Mouse (Mus musculus) stomach, embryonic 14.5 days (tissue): ENCODE data around the gene Cd276. TPM values are rescaled to one million over a fixed set of nuclear protein-coding genes. Genes with fewer than 3 reads are reported as not detected.

Source experiments
- ATAC-seq: fragments of 200-750 bp; cut with Nextera tagmentation; 2 replicates; pipeline ENCODE4 v1.8.0; 2017; ENCODE audit warnings: low read depth, moderate TSS enrichment; ENCODE audit not compliant: insufficient number of reproducible peaks, insufficient read depth, low FRiP score
- H3K27ac ChIP-seq: fragments of 300-500 bp; sonication (generic); 2 replicates; pipeline ENCODE4 v1.5.1; 2014; ENCODE audit warnings: mild to moderate bottlenecking, low read length, moderate library complexity, mixed read lengths
- H3K27me3 ChIP-seq: fragments of 300-500 bp; sonication (generic); 2 replicates; pipeline ENCODE4 v1.6.1; 2014; ENCODE audit warnings: low read length, control low read depth, mixed read lengths; ENCODE audit not compliant: control insufficient read depth, insufficient read depth
- H3K36me3 ChIP-seq: fragments of 300-500 bp; sonication (generic); 2 replicates; pipeline ENCODE4 v1.6.1; 2014; ENCODE audit warnings: mild to moderate bottlenecking, control low read depth, low read length, moderate library complexity, mixed read lengths; ENCODE audit not compliant: control insufficient read depth, insufficient read depth
- H3K4me1 ChIP-seq: fragments of 300-500 bp; sonication (generic); 2 replicates; pipeline ENCODE4 v1.6.1; 2014; ENCODE audit warnings: low read length, control low read depth, mixed read lengths; ENCODE audit not compliant: control insufficient read depth, insufficient read depth
- H3K4me2 ChIP-seq: fragments of 300-500 bp; sonication (generic); replicated peaks from 2 replicates; pipeline ENCODE4 v1.6.1; 2014; ENCODE audit warnings: low read depth, low read length, control low read depth
- H3K4me3 ChIP-seq: fragments of 300-500 bp; sonication (generic); 2 replicates; pipeline ENCODE4 v1.5.1; 2014; ENCODE audit warnings: low read depth, low read length, control low read depth
- H3K9ac ChIP-seq: fragments of 300-500 bp; sonication (generic); replicated peaks from 2 replicates; pipeline ENCODE4 v1.6.1; 2014; ENCODE audit warnings: low read depth, mild to moderate bottlenecking, control low read depth, low read length, moderate library complexity, mixed read lengths
- H3K9me3 ChIP-seq: fragments of 300-500 bp; sonication (generic); 2 replicates; pipeline ENCODE4 v1.6.1; 2016; ENCODE audit warnings: low read depth, low read length, control low read depth; ENCODE audit not compliant: control insufficient read depth
- WGBS: fragments of 180-500 bp; shearing (Covaris S2); extraction: QIAGEN DNeasy Blood & Tissue Kit; methylation state at CpG from one replicate; pipeline ENCODE4 v1.1.7; 2014; 5-methylcytosine and 5-hydroxymethylcytosine counted together
- polyA plus RNA-seq: library from polyadenylated mRNA; unstranded; fragments of >200 nt; fragmentation: Nextera tagmentation; extraction: Ambion mirVana; gene quantifications from 2 replicates; pipeline ENCODE4 v1.2.1, GENCODE M21; 2014

Gene Cd276
- 43.0 and 45.7 TPM in 2 replicates for polyA plus RNA-seq

DNA sequence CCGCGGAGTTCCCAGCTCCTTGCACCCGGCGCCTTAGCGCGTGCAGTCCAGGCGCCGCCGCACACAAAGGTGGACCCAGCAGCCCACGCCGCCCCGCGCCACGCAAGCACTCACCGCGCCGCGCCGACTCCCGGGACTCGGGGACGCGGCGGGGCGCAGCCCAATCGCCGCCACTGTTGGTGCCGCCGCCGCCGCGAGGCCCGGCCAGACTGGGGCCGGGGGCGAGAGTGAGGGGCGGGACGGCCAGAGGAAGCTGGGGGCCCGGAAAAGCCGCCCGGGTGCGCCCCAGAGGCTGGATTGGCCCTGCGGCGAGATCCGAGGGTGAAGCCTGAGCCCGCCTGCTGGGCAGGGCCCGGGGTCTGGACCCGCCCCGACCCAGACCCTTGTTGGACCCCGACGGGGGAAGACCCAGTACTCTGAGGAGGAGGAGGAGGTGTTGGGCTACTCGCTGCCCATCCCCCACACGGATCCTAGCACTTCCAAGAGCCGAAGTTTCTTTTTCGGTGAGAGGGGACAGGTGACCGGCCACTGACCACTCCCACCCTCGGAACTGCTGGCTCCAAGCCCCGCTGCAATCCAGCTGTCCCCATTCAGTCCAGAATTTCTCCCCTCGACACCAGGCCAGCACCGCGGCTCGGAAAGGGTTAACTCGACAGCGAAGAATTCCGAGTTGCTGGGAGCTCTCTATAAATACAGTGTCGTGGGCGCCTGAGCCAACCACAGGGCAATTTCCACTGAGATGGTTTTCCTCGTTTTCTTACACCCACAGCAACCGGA lies at the start of gene Cd276:
TSS of gene Cd276 (minus strand) at position 530 of the 777 bp plus-strand sequence.
- peak within 1 kb of the TSS; percentile 84 for H3K4me3 ChIP-seq
- no peaks in the 10 kb centered on the region for H3K27me3 ChIP-seq
- H3K4me2 ChIP-seq = peak within 1 kb of the TSS; percentile 86
- H3K36me3 ChIP-seq = no peaks in the 10 kb centered on the region
- peaks cover 25% of the 10 kb centered on the region for H3K4me1 ChIP-seq
- ATAC-seq = peak; percentile 83
- no peaks in the 10 kb centered on the region for H3K9me3 ChIP-seq
- under 1% methylated on average over 59 of the region's 68 CpGs for WGBS
- peak within 1 kb of the TSS; percentile 95 for H3K27ac ChIP-seq
- peak within 1 kb of the TSS; percentile 92 for H3K9ac ChIP-seq

GRCm38 (mm10) chr9:58595313-58595712 lies 40.1 kb upstream of the Cd276 start:
- Histone ChIP-seq H3K36me3 (no peaks in the 10 kb centered on the region), H3K9me3 (no peaks in the 10 kb centered on the region), H3K27ac (no peak overlapping the region), H3K27me3 (no peaks in the 10 kb centered on the region), H3K4me3 (no peak overlapping the region), H3K9ac (no peak overlapping the region), H3K4me2 (no peak overlapping the region), H3K4me1 (no peaks in the 10 kb centered on the region)
- WGBS = 90% methylated on average over 1 of the region's 1 CpGs
- no peak for ATAC-seq

- Histone ChIP-seq H3K9me3 (no peaks in the 10 kb centered on the region), H3K27me3 (no peaks in the 10 kb centered on the region), H3K4me1 (no peaks in the 10 kb centered on the region), H3K4me3 (no peak overlapping the region), H3K4me2 (no peak overlapping the region), H3K36me3 (no peaks in the 10 kb centered on the region), H3K9ac (no peak overlapping the region), H3K27ac (no peak overlapping the region)
- 81% methylated on average over 4 of the region's 4 CpGs for WGBS
- ATAC-seq = no peak
These were observed 33.4 kb upstream of the Cd276 start for GRCm38 (mm10) chr9:58588657-58589056.

GRCm38 (mm10) chr9:58584323-58584722 lies 29.1 kb upstream of the Cd276 start:
- no peaks in the 10 kb centered on the region for H3K36me3 ChIP-seq
- 86% methylated on average over 1 of the region's 1 CpGs for WGBS
- no peak for ATAC-seq

DNA sequence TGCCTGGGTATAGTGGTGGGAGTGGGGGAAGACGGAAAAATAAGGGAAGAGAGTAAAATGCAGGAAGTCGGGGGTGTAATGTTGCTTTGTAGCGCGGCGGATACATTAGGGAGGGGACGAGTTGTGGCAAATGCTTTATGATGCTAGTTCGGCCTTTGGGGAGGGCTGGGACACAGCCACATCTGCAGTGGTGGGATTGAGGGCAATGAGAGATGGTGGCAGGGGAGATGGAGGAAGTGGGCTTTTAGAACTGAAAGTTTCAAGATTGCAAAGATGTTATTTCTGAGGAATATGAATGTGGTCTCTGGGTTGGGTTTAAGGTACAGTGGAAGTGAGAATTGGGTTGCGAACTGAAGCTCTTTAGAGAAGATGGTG lies 28.0 kb upstream of the Cd276 start:
- H3K36me3 ChIP-seq = no peaks in the 10 kb centered on the region
- peak overlapping the region; percentile 96 for H3K4me3 ChIP-seq
- no peaks in the 10 kb centered on the region for H3K27me3 ChIP-seq
- H3K27ac ChIP-seq = peak overlapping the region; percentile 94
- no peak for ATAC-seq
- 0 out of 2 replicates have a peak, but pooled peaks cover 6% of the 10 kb centered on the region for H3K4me1 ChIP-seq
- no peaks in the 10 kb centered on the region for H3K9me3 ChIP-seq
- peak overlapping the region; percentile 72 for H3K4me2 ChIP-seq
- peak overlapping the region; percentile 98 for H3K9ac ChIP-seq
- under 1% methylated on average over 8 of the region's 8 CpGs for WGBS

More at GRCm38 (mm10) chr9:58584323-58584722, 29.1 kb upstream of the Cd276 start:
- H3K9me3 ChIP-seq = no peaks in the 10 kb centered on the region
- H3K4me3 ChIP-seq = peak overlapping the region; percentile 96; the same call in 1 of the 2 replicates
- no peaks in the 10 kb centered on the region for H3K27me3 ChIP-seq
- H3K4me1 ChIP-seq = 0 out of 2 replicates have a peak, but pooled peaks cover 6% of the 10 kb centered on the region
- no peak overlapping the region for H3K9ac ChIP-seq
- H3K27ac ChIP-seq = no peak overlapping the region
- H3K4me2 ChIP-seq = no peak overlapping the region

DNA sequence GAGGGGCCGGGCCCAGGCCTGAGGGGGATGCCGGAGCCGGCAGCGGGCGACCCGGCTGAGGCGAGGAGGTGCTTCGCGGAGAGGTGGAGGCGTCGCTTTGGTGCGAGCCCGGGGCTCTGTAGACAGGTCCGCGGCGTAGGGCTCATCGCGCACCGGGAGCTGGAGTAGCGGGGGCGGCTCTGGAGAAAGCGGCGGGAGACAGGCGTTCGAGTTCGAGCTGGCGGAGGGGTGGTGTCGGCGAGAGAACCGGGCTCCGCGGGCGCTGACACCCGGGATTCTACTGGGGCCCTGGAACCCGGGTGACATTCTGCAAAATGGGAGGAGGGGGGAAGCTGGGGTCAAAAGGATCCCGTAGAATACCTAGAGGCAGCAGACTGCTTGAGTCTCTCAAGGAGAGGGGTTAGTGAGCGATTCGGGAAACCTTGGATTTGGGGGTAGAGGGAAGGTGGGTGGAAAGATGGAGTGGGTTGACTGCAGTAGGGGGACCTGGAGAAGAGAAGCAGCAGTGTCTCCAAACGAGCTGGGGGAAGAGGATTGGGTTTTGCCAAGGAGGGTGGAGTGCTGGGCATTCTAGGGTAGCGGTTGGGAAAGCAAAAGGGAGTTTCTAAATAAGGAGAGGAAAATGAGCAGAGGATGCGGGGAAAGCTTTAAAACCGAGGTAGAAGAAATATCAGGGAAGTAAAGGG lies 27.5 kb upstream of the Cd276 start:
- Histone ChIP-seq H3K27me3 (no peaks in the 10 kb centered on the region), H3K36me3 (no peaks in the 10 kb centered on the region), H3K9ac (peak overlapping the region; percentile 98), H3K4me3 (peak overlapping the region; percentile 96), H3K4me2 (peak overlapping the region; percentile 72), H3K27ac (peak overlapping the region; percentile 94), H3K4me1 (0 out of 2 replicates have a peak, but pooled peaks cover 6% of the 10 kb centered on the region), H3K9me3 (no peaks in the 10 kb centered on the region)
- under 1% methylated on average over 42 of the region's 42 CpGs for WGBS
- ATAC-seq = peak; percentile 59

DNA sequence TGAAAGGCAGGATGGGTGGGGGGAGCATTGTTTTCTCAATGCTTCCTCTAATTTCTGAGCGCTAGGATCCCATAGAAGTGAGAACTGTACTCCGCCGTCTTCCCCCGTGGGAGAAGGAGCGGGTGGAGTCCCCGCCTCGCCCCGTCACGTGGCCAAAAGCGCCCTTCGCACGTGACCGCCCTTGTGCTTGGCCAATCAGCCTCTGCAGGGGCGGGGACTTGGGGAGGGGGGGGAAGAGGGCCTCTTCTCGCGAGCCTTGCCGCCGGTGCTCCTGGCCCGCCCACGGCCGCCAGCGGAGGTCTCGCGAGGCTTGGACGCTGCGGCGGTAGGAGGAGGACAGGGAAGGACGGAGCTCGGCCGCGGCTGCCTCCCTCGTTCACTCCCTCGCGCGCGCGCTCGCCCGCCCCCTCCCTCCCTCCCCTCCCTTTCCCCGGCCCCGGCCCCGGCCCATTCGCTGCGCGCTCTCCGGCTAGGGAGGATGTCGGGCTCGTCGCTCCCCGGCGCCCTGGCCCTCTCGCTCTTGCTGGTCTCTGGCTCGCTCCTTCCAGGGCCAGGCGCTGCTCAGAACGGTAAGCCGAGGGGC lies 26.8 kb upstream of the Cd276 start, which contains the start of gene Nptn:
TSS of gene Nptn (plus strand) at position 283 of the 583 bp plus-strand sequence.
- peak within 1 kb of the TSS; percentile 72 for H3K4me2 ChIP-seq
- no peaks in the 10 kb centered on the region for H3K27me3 ChIP-seq
- H3K9me3 ChIP-seq = no peaks in the 10 kb centered on the region
- H3K4me3 ChIP-seq = peak within 1 kb of the TSS; percentile 96
- WGBS = under 1% methylated on average over 34 of the region's 56 CpGs
- no peaks in the 10 kb centered on the region for H3K36me3 ChIP-seq
- H3K27ac ChIP-seq = peak within 1 kb of the TSS; percentile 94
- peak; percentile 98 for ATAC-seq
- H3K9ac ChIP-seq = peak within 1 kb of the TSS; percentile 98
- H3K4me1 ChIP-seq = 0 out of 2 replicates have a peak, but pooled peaks cover 6% of the 10 kb centered on the region

- Histone ChIP-seq H3K27me3 (no peaks in the 10 kb centered on the region), H3K4me1 (0 out of 2 replicates have a peak, but pooled peaks cover 6% of the 10 kb centered on the region), H3K4me3 (peak overlapping the region; percentile 96), H3K36me3 (no peaks in the 10 kb centered on the region), H3K4me2 (peak overlapping the region; percentile 60), H3K9ac (peak overlapping the region; percentile 43), H3K9me3 (no peaks in the 10 kb centered on the region), H3K27ac (peak overlapping the region; percentile 75)
- WGBS = 28% methylated on average over 8 of the region's 8 CpGs
- peak; percentile 26; the same call in 1 of the 2 replicates for ATAC-seq
These were observed 26.2 kb upstream of the Cd276 start for GRCm38 (mm10) chr9:58581283-58581930.
